Mouse (Mus musculus) c-Kit-positive CD71-negative TER-119-negative erythroid progenitor cells, embryonic 14.5 days (primary cell): ENCODE measurements around the gene C1qbp.

Experiments
- DNase-seq: peaks from one replicate; pipeline ENCODE4 v3.0.0-alpha.2; 2013; ENCODE audit warnings: low read depth

The C1qbp gene

DNA sequence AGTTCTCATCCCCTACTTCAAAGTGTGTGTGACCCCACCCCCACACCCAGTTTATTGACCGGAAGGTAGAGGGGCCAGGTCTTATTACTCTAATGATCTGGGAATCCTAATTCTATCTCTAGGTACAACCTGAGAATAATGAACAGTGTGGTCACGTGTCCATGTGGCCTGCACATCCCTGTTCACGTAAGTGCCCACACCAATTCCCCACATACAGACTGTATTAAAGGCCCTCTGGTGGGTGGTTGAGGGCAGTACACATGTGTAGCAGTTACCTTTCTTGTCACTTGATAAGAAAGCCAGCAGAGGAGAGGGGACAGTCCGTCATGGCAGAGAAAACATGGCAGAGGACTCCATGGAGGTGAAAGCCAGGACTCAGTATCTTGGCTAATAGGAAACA is 8.9 kb downstream of the C1qbp start:
- DNase-seq, result no peak

DNA sequence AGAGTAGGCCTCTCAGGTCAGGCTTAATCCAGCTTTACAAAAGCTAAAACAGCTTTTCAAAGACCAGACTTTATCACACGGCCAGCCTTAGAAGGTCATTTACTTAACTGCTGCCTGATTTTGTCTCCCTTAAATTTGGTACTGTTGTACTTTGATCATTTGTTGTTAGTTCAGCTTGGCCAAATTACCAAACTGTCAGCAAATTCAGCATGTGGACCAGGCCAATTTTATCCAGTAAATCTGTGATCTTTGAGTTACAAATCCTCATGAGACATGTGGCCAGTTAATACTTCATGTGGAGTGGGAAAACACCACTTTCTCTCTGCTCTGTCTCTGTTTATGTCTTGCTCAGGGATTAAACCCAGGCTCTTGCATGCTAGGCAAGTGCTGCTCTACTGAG is 10.2 kb downstream of the C1qbp start:
- no peak for DNase-seq

DNA sequence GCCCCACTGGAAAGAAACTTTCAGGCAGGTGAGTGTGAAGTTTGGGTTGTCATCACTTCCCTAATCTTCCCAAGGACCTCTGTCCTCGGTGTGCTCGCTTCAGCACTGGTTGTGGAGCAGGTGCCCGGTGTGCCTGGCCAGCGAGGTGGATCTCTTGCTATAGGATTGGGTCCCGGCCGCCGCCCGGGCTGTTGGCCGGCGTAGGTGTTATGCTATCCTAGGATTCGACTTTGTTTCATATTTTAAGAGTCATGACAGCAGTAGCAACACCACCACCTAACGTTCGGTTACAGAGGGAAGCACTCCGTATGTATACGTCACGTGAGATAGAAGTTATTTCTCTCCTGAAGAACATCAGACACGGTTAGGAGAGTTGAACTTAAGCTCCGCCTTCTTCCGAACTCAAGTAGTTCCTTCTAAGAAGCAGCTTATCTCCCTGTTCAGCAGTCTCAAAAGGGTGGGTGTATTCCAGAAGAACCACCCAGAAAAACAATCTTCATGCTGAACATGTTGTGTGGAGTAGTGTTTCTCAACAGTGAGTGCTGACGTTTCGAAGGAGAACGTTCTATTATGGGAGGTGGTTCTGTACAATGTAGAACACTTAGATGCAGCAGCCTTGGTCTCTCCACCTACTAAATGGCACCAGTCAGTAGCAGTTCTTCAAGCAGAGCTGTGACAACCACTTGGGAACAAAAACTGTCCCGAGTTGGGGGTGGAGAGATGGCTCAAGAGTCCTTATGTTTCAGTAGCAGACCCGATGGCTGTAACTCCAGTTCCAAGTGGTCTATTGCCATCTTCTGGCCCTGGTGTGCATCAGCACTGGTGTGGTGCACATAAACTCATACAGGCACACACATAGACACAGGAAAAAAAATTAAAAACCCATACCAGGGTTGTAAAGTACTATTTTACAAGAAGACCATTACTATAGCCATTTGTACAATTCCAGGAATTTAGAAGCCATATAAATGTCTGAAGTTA is 12.0 kb downstream of the C1qbp start:
- DNase-seq, result peak; percentile 53

DNA sequence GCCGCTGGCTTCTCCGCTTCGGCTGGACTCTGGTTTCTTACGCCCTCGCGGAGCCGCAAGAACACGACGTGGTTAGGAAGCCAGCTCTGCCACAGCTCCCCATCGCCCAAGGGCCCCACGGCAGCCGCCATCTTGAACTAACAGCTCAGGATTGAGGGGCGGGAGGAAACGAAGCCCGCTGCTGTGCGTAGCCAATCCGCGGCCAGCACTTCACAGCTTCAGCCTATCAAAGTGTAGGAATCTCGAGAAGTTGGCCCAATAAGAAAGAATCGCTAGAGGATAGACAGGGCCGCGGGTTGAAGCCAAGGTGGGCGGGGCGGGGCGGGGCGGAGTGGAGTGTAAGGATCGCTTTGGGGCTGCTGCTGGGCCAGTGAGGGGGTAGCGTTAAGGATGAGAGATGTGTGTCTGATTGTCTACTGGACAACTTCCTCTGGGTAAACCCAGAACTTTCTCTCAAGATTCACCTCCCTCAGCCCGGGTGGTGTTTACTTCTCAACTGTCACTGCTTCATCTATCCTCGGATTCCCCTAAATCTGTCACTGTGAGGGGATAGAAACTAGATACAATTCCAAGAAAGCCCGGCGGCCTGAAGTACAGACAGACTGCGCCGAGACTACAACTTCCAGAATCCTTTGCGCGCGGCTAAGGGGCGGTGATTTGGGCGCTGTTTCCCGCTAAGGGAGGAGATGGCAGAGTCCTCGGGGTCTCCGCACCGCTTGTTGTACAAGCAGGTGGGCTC is 12.8 kb downstream of the C1qbp start, which contains the start of the genes Nup88 and Rpain:
Nup88 (minus strand) TSS at position 153 of the 739 bp plus-strand sequence.
Rpain (plus strand) TSS at position 393 of the 739 bp plus-strand sequence.
- DNase-seq, result peak; percentile 90

DNA sequence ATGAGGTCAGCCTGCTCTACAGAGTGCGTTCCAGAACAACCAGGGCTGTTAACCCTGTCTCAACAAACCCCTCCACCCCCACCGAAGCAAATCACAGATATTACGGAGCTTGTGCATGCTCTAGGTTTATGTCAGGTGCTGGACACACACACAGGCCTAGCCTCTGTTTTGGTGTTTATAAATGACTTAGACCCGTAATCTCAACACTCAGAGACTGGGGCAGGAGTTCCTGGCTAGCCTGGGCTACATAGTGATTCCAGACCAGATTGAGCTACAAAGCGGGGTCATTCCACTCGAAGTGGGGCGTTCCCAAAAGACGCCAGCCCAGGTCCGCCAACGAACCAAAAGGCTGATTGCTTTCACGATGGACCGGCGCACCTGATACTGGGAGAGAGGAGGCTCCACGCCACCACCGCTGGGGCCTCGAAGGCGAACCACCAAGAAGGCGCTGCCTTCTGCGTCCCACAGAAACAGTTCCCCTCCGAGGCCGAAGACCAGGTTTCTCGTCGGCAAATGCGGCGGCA is 13.5 kb downstream of the C1qbp start:
- no peak for DNase-seq

DNA sequence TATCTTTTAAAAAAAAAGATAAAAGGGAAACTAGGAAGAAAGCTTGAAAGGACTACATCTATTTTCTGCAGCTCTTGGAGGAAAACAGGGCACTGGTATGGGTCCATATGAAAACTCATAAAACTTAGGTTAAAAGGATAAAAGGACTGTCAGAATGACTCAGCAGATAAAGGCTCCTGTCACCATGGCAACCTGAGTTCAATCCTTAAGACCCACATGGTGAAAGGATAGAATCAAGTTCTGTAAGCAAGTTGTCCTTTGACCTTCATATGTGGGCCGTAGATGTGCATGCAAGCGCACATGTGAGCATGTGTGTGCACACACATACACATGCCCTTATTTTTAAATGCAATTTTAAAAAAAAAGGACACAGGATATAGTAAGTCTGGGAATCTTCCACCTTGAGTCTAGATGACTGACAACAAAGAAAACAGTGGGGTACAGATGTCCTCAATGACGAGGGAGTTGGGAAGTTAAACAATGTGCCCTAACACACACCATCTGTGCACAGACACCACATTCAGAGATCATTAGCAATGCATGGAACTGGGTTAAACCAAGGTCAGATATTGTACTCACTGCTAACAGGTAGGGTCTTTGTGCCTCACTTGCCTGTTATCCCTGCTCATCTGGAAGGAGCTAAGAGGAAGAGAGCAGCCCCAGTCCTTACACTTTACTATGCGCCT is 18.5 kb downstream of the C1qbp start:
- DNase-seq, result no peak

DNA sequence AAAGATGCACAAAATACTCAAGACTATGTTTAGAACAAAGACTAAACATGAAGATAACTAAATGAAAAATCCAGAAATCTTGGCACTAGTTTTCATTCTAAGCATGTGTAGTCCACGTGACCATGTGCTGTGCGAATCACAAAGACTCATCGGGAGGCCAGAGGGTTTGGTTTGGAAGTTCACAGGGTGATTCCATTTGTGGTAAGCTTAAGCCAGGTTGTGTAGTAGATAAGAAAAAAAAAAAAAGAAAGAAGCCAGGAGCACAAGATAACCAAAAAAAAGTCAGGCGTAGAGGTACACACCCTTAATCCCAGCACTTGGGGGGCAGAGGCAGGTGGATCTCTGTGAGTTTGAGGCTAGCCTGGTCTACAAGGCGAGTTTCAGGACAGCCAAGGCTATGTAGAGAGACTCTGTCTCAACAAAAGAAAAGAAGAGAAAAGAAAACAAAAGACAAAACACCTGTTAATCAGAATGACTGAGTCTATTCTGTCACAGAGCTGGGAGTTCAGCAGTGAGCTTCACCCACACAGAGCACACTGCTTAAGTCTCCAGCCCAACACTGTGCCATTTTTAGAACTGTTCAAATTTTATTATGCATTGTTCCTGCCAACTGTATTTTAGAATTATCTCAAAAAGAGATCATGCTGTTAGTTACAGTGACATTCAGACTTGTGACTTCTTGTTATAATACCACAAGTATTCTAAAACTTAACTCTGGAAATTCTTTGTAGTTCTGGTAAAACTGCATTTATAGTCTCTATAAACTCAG is 21.9 kb downstream of the C1qbp start:
- DNase-seq, result no peak

DNA sequence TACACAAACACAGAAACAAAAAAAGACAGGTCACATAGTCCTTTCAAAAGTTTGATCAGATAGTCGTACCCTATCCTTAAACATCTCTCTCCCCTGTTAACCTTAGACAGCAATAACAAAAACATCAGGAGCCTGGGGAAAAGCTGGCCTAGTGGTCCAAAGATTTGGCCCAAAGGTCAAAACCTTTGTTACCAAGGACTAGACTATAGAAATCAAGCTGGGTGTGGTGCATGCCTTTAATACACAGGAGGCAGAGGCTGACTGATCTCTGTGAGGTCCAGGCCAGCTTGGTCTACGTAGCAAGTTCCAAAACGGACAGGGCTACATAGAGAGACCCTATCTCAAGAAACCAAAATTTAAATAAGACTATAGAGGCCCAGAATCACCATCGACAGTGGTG is 28.1 kb downstream of the C1qbp start:
- no peak for DNase-seq

DNA sequence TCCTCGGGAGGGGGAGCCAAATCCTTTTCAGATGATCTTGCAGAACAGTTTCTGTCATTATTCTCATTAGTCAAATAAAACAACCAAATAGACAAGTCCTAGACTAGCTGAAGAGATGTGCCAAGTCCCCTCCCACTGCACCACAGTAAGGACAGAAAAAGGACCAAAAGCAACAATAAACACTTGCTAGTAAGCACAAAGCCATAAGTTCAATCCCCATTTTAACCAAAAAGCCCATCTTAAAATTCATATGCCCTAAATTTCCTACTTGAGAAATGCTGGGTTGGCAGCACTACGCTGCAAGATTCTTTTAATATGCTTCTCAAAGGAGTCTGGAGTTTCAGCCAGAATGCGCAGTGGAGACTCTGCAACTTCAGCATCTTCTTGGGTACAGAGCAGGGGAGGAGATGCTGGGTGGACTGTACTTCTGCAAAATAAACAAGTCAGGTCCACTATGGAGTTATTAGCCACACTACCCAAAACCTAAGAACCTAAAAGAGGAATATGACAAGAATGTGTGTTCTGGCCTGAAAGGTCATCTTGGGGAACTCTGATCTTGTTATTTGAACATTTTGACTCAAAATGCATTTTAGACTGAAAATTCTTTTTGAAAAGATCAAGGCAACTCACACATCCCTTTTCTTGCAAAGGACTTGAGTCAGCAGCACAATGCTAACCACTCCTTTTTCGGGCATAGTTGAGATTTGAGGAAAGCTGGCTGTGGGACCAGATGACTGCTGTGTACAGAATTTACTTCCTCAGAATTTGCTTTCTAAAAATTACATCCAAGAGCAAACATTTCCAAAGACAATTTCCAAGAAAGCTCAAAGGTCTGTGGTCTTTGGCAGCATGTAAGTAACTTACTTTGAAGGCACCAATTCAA is 37.6 kb downstream of the C1qbp start:
- DNase-seq, result no peak

DNA sequence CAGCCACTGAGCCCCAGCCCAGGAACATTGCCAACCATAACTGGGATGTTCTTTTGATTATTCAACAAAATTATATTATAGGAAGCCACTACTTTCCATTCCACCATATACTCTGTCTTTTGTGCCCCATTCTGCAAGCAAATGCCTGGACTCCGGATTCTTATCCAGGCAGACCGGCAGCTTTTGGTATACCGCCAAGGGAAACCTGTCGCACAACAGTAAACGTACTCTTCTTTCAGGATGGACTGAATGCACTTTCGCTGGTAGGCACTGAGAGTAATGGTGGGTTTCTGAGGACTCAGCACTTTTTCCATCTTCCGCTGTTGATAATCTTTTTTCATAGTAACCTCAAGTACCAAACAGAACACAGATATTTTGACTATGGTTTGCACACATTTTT is 39.2 kb downstream of the C1qbp start:
- DNase-seq, result no peak

DNA sequence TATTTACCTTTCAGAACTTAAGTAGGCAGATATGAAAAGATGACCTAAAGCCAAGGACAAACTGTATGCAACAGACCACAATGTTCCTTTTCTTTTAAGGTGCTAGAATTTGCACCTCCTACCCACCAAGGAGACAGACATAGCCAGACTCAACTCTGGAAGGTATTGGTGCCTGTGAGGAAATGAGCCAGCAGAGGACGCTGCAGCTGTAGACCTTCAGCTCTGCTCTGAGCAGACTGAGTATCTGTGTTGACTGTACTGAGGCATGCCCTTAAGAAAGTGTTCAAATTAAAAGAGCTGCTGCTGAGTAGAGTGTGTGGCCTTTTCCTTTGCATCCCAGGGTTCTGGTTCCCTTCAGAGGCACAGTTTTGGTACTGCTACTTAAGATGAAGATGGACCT is 40.2 kb downstream of the C1qbp start:
- DNase-seq, result no peak

DNA sequence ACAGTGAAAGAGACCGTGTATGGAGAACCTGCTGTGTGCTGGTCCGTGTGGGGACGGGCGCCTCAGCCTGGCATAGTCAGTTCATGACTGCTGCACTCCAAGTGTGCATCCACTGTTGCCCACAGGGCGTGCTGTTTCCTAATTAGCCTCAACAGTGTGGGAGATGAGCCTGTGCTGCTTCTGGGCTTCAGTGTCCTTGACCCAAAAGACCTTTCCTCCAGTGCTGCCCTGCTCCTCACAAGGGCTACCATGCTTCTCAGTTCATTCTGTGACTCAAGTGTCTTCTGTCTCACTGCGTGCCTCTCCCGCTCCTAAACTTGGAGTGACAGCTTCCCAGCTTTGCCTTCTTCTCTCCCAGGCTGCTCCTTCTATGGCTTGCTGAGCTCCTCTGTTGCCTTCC is 47.5 kb downstream of the C1qbp start:
- DNase-seq, result no peak

DNA sequence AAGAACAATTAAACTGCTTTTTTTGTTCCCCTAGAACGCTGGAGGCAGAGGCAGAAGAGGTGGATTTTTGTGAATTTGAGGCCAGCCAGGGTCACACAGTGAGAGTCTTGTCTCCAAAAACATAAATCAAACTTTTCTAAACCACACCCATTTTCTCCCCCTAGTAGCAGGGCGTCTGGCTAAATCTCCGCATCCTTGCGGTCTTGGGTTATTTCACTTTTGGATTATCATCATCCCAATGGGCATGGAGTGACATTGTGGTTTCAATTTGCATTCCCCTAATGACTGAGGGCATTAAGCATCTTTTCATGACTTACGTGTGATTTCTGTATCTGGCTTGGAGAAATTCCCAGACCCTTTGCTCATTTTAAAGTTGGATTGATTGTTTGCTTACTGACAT is 51.4 kb downstream of the C1qbp start:
- no peak for DNase-seq
